Mouse (Mus musculus) spleen, adult 2 months (tissue): ENCODE results near the gene Zfp423. TPM values are rescaled to one million over a fixed set of nuclear protein-coding genes. Genes with fewer than 3 reads are reported as not detected.

Experiments
- DNase-seq, 2 experiments: peaks; one replicate each; pipeline versions ENCODE4 v3.0.0 to v3.0.0-alpha.2; 2012 to 2021; ENCODE audit warnings: low spot score in 2 of 2, low read depth in 1 of 2
- H3K27ac ChIP-seq: fragments of 200-500 bp; 2 replicates; pipeline ENCODE4 v1.5.1; 2012; ENCODE audit warnings: low read length, inconsistent platforms; ENCODE audit not compliant: insufficient read depth
- H3K27me3 ChIP-seq: fragments of 200-500 bp; 2 replicates; pipeline ENCODE4 v1.6.1; 2012; ENCODE audit warnings: mild to moderate bottlenecking, moderate library complexity, low read length, inconsistent platforms; ENCODE audit not compliant: control insufficient read depth, insufficient read depth
- H3K36me3 ChIP-seq: fragments of 200-500 bp; 2 replicates; pipeline ENCODE4 v1.6.1; 2012; ENCODE audit warnings: mild to moderate bottlenecking, low read length, inconsistent platforms; ENCODE audit not compliant: control insufficient read depth, insufficient read depth
- H3K4me1 ChIP-seq: fragments of 200-500 bp; 2 replicates; pipeline ENCODE4 v1.6.1; 2011; ENCODE audit warnings: inconsistent platforms; ENCODE audit not compliant: control insufficient read depth, insufficient read depth, insufficient read length
- H3K4me3 ChIP-seq: fragments of 200-500 bp; 2 replicates; pipeline ENCODE4 v1.5.1; 2011; ENCODE audit warnings: mild to moderate bottlenecking, inconsistent platforms; ENCODE audit not compliant: insufficient read depth, insufficient read length; ENCODE audit errors: extremely low read depth
- CTCF ChIP-seq: fragments of 200-500 bp; IDR thresholded peaks from 2 replicates; pipeline ENCODE4 v1.5.1; 2011; ENCODE audit warnings: mild to moderate bottlenecking, inconsistent platforms; ENCODE audit not compliant: insufficient read depth, insufficient read length, insufficient replicate concordance; ENCODE audit errors: extremely low read depth
- POLR2A ChIP-seq: fragments of 200-500 bp; IDR thresholded peaks from 2 replicates; pipeline ENCODE4 v1.6.1; 2011; ENCODE audit warnings: low read depth, low read length, inconsistent platforms
- WGBS: fragments of 180-500 bp; shearing (Covaris S2); methylation state at CpG from one replicate; pipeline ENCODE4 v1.1.7; 2018; 5-methylcytosine and 5-hydroxymethylcytosine counted together
- polyA plus RNA-seq: library from polyadenylated mRNA; depleted of rRNA; stranded (reverse); fragments of >200 nt; gene quantifications from 2 replicates; pipeline ENCODE4 v1.2.3, GENCODE M21; 2012

The Zfp423 gene
- polyA plus RNA-seq, 1 experiment = 4.6 TPM

DNA sequence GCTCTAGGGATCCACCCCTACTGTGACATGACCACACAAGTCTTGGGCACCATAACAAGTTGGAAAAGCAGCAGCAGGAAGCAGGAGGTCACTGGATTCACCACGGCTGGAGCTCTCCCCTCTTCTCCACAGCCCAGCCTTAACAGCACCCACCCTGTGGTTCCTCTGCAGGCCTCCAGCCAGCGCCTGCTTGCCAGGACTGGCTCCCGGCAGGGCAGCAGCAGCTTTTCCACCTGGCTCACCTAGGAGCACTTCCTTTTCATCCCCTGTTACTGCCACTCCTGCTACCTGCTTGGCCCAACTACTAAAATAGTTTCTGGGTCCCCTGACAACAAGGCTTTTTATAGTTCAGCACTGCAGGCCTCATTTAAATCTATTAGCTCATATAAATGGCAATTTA lies 279.4 kb downstream of the Zfp423 start:
- no peaks in the 10 kb centered on the region for H3K4me1 ChIP-seq
- 76% methylated on average over 3 of the region's 3 CpGs for WGBS
- H3K36me3 ChIP-seq = no peaks in the 10 kb centered on the region
- no peaks in the 10 kb centered on the region for H3K27me3 ChIP-seq
- TF ChIP-seq CTCF (no peak), POLR2A (no peak)
- no peak overlapping the region for H3K27ac ChIP-seq
- no peak for DNase-seq
- H3K4me3 ChIP-seq = no peak overlapping the region

GRCm38 (mm10) chr8:87679431-87680003 lies 279.9 kb downstream of the Zfp423 start:
- Histone ChIP-seq H3K36me3 (no peaks in the 10 kb centered on the region), H3K27me3 (no peaks in the 10 kb centered on the region), H3K4me3 (no peak overlapping the region), H3K4me1 (no peaks in the 10 kb centered on the region), H3K27ac (no peak overlapping the region)
- TF ChIP-seq POLR2A = no peak
- TF ChIP-seq CTCF = no peak
- WGBS = 91% methylated on average over 11 of the region's 11 CpGs
- DNase-seq = no peak

GRCm38 (mm10) chr8:87675411-87675810 lies 284.0 kb downstream of the Zfp423 start:
- H3K27me3 ChIP-seq = no peaks in the 10 kb centered on the region
- TF ChIP-seq CTCF = no peak
- TF ChIP-seq POLR2A = no peak
- no peaks in the 10 kb centered on the region for H3K4me1 ChIP-seq
- no peak overlapping the region for H3K4me3 ChIP-seq
- no peak for DNase-seq
- no peaks in the 10 kb centered on the region for H3K36me3 ChIP-seq
- WGBS = 89% methylated on average over 9 of the region's 9 CpGs
- no peak overlapping the region for H3K27ac ChIP-seq

DNA sequence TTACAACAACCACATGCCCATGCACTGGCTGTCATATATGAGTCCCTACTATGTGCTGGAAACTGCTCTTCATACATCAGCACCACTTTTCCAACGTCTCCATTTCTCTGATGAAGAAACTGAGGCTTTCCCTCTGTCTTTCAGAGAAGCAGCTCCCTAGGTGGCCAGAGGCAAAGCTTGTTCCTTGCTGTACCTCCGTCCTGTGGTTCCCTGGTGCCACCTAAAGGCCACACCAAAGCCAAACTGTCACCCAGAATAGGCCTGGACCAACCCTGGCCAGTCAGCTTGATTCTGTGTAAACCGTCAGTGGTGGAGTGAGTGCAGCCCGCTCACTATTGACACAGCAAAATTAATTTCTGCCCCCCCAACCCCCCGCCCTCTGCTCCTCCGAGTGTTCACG lies 285.2 kb downstream of the Zfp423 start:
- 56% methylated on average over 7 of the region's 7 CpGs for WGBS
- H3K36me3 ChIP-seq = no peaks in the 10 kb centered on the region
- DNase-seq = peak in 1 of 2 experiments; percentile 48
- TF ChIP-seq POLR2A = no peak
- peak; percentile 47; the same call in 1 of the 2 replicates for TF ChIP-seq CTCF
- no peaks in the 10 kb centered on the region for H3K4me1 ChIP-seq
- H3K4me3 ChIP-seq = no peak overlapping the region
- H3K27me3 ChIP-seq = no peaks in the 10 kb centered on the region
- H3K27ac ChIP-seq = no peak overlapping the region

GRCm38 (mm10) chr8:87672214-87672613 lies 287.2 kb downstream of the Zfp423 start:
- Histone ChIP-seq H3K27ac (no peak overlapping the region), H3K27me3 (no peaks in the 10 kb centered on the region), H3K4me3 (no peak overlapping the region), H3K36me3 (no peaks in the 10 kb centered on the region), H3K4me1 (no peaks in the 10 kb centered on the region)
- DNase-seq = no peak
- no peak for TF ChIP-seq POLR2A
- no peak for TF ChIP-seq CTCF
- 81% methylated on average over 2 of the region's 2 CpGs for WGBS

GRCm38 (mm10) chr8:87671209-87671970 lies 288.0 kb downstream of the Zfp423 start:
- no peak overlapping the region for H3K27ac ChIP-seq
- TF ChIP-seq POLR2A = no peak
- TF ChIP-seq CTCF = no peak
- H3K4me3 ChIP-seq = no peak overlapping the region
- no peaks in the 10 kb centered on the region for H3K36me3 ChIP-seq
- WGBS = 88% methylated on average over 13 of the region's 13 CpGs
- no peaks in the 10 kb centered on the region for H3K27me3 ChIP-seq
- DNase-seq = no peak
- no peaks in the 10 kb centered on the region for H3K4me1 ChIP-seq

- no peak overlapping the region for H3K27ac ChIP-seq
- 89% methylated on average over 3 of the region's 3 CpGs for whole genome bisulfite sequencing
- no peaks in the 10 kb centered on the region for H3K4me1 ChIP-seq
- no peak overlapping the region for H3K4me3 ChIP-seq
- TF ChIP-seq CTCF (no peak), POLR2A (no peak)
- DNase-seq = no peak
- H3K27me3 ChIP-seq = no peaks in the 10 kb centered on the region
- H3K36me3 ChIP-seq = no peaks in the 10 kb centered on the region
Measured at GRCm38 (mm10) chr8:87670232-87670631, 289.2 kb downstream of the Zfp423 start.
